Mouse (Mus musculus): ENCODE measurements around the gene Eef1akmt2. TPM values are rescaled to one million over a fixed set of nuclear protein-coding genes. Genes with fewer than 3 reads are reported as not detected.

Gene Eef1akmt2
- polyA plus RNA-seq, 1 experiment from 2014 or later = 98.9 TPM

DNA sequence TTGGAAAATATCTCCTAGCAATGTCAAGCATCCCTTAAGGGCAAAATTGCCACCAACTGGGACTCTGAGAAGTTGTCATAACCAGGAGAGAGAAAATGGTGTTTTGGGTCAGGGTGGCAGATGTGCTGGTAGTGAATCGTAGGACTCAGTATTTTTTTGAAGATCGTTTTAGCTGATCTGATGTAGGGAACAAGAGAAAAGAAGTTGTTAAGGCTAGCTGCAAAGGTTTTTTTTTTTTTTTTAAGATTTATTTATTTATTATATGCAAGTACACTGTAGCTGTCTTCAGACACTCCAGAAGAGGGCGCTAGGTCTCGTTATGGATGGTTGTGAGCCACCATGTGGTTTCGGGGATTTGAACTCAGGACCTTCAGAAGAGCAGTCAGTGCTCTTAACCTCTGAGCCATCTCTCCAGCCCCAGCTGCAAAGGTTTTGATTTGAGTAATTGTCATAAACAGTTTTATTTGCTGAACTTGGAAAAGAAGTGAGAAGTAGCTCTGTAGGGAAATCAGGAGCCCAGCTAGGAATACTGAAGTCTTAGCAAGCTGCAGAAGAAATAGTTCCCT, 5.7 kb upstream of the Eef1akmt2 start:
- Histone ChIP-seq H3K4me2 (replicated peaks) (no peak overlapping the region), H3K4me3 (replicated peaks) (no peak overlapping the region), H3K9me3 (no peaks in the 10 kb centered on the region), H3K4me1 (replicated peaks) (peaks cover 22% of the 10 kb centered on the region), H3K9ac (replicated peaks) (no peak overlapping the region), H3K36me3 (no peaks in the 10 kb centered on the region), H3K27me3 (no peaks in the 10 kb centered on the region), H3K27ac (no peak overlapping the region)
- 70% methylated on average over 5 of the region's 5 CpGs for WGBS
- ATAC-seq = no peak

DNA sequence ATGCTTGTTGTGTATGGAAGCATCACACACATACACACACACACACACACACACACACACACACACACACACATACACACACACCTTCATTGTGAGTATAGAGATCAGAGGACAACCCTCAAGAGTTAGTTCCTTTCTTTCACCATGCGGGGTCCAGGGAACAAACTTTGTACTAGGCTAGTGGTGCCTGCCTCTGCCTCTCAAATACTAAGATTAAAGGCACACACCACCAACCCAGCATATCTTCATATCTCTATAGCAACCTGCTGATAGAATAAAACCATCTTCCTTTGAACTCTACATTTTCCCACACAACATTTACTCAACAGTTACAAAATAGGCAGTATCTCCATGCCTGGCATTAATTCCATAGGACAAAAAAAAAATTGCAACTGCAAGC, 3.6 kb upstream of the Eef1akmt2 start:
- no peaks in the 10 kb centered on the region for H3K36me3 ChIP-seq
- no peak overlapping the region for H3K27ac ChIP-seq
- no peaks in the 10 kb centered on the region for H3K27me3 ChIP-seq
- H3K4me1 ChIP-seq (replicated peaks) = peaks cover 26% of the 10 kb centered on the region
- no peaks in the 10 kb centered on the region for H3K9me3 ChIP-seq
- no peak overlapping the region for H3K9ac ChIP-seq (replicated peaks)
- WGBS = 72% methylated on average over 1 of the region's 1 CpGs
- H3K4me2 ChIP-seq (replicated peaks) = no peak overlapping the region
- no peak for ATAC-seq
- no peak overlapping the region for H3K4me3 ChIP-seq (replicated peaks)

DNA sequence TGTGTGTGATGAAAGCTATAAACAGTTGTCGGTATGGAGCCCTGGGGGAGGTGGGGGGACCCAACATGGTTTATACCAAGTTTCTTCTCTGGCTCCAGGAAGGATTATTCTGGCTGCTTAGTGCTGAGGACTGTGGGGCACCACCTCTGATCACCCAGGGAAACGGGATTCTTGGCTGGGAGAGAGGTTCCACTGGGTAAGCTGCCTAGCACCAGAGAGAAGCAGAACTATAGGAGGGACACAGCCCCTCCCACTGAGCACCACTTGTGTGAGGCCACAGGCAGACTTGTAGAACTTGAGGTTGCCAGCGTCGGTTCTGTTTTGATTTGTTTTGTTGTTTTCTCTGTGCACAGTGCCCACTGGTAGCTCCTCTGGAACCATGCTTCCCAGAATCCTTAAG, 1.5 kb upstream of the Eef1akmt2 start:
- no peak overlapping the region for H3K9ac ChIP-seq (replicated peaks)
- H3K4me3 ChIP-seq (replicated peaks) = no peak overlapping the region
- 70% methylated on average over 4 of the region's 4 CpGs for WGBS
- H3K36me3 ChIP-seq = peaks cover 11% of the 10 kb centered on the region
- no peak overlapping the region for H3K4me2 ChIP-seq (replicated peaks)
- no peaks in the 10 kb centered on the region for H3K9me3 ChIP-seq
- no peak for ATAC-seq
- no peak overlapping the region for H3K27ac ChIP-seq
- no peaks in the 10 kb centered on the region for H3K27me3 ChIP-seq
- peaks cover 18% of the 10 kb centered on the region for H3K4me1 ChIP-seq (replicated peaks)

DNA sequence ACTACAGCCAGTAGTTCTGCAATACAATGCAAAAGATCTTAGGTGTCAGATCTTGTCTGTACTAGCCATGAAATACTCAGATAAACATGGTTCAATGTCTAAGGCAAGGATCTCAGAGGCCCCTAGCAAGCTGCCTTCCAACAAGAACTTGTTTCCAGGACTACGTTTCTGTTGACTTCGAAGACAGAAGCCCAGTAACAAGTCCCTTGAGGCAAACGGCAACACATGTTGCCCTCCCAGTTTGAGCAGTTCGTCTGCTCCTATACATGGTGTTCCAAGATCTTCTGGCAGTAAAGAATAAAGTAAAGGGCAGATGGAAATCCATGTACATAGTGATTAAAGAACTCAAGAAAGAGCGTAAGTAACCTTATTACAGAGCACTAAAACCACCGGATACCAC, 888 bp upstream of the Eef1akmt2 start:
- no peak overlapping the region for H3K9ac ChIP-seq (replicated peaks)
- ATAC-seq = no peak
- no peak overlapping the region for H3K27ac ChIP-seq

DNA sequence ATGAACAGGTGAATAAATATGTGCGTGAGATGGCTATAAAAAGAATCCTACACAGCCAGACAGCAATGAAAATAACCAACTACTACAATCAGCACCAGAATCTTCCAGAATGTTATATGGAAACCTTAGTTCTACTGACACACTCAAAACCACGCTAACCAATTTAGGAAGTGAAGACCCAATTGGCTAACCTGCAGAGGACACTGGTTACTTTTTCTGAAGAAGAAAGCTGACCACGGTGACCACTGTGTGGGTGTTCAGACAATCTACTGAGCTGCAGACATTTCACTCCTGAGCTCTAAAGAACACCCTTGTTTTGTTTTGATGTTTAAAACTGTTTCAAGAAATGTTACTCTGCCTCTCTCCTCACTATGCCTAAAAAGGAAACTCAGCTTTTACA, 9.3 kb downstream of the Eef1akmt2 start:
- 97% methylated on average over 3 of the region's 3 CpGs for WGBS
- Histone ChIP-seq H3K4me2 (replicated peaks) (no peak overlapping the region), H3K27me3 (no peaks in the 10 kb centered on the region), H3K9ac (replicated peaks) (no peak overlapping the region), H3K4me1 (replicated peaks) (no peaks in the 10 kb centered on the region), H3K9me3 (no peaks in the 10 kb centered on the region), H3K36me3 (peaks cover 39% of the 10 kb centered on the region), H3K4me3 (replicated peaks) (no peak overlapping the region), H3K27ac (no peak overlapping the region)
- no peak for ATAC-seq

More for the DNA sequence above, 888 bp upstream of the Eef1akmt2 start:
- Histone ChIP-seq H3K9me3 (no peaks in the 10 kb centered on the region), H3K27me3 (no peaks in the 10 kb centered on the region), H3K4me2 (replicated peaks) (no peak overlapping the region), H3K4me3 (replicated peaks) (no peak overlapping the region), H3K4me1 (replicated peaks) (peaks cover 14% of the 10 kb centered on the region), H3K36me3 (peaks cover 17% of the 10 kb centered on the region)
- WGBS = 89% methylated on average over 6 of the region's 6 CpGs

DNA sequence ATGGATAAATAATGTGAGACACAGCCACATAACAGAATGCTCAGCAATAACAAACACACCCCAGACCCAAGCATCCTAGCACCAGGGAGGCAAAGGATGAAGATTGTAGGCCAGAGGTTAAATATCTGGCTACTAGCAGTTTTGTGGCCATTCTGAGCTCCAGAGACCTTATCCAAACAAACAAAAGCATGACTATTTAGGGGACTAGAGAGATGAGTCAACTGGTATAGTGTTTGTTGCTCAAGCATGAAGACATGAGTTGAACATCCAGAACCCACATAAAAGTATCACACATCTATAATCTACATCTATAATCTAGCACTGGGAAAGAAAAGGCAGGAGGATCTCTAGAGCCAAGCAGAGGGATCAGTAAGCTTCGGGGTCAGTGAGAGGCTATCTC, 10.0 kb downstream of the Eef1akmt2 start:
- H3K4me3 ChIP-seq (replicated peaks) = no peak overlapping the region
- no peaks in the 10 kb centered on the region for H3K27me3 ChIP-seq
- H3K4me1 ChIP-seq (replicated peaks) = no peaks in the 10 kb centered on the region
- H3K9me3 ChIP-seq = no peaks in the 10 kb centered on the region
- WGBS = 86% methylated on average over 1 of the region's 1 CpGs
- ATAC-seq = no peak
- H3K27ac ChIP-seq = no peak overlapping the region
- no peak overlapping the region for H3K9ac ChIP-seq (replicated peaks)
- H3K36me3 ChIP-seq = peaks cover 35% of the 10 kb centered on the region
- no peak overlapping the region for H3K4me2 ChIP-seq (replicated peaks)

DNA sequence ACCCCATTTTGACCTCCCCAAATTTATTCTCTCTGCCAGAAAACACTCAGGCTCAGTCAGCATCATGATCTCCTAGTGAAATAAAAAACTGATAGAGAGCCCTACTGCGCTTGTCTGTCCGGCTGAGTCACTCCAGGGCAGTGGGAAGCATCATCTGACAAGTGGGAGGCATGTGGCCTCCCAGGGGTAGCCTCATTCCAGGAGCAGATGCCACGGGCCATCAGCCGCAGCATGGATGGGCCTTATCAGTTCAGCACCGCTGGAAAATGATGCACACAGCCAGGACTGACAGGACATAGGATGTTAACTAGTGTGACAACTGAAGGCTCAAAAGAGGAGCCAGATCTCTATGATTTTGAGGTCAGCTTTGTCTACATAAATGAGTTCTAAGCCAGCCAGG, 11.2 kb downstream of the Eef1akmt2 start:
- H3K27ac ChIP-seq = no peak overlapping the region
- no peaks in the 10 kb centered on the region for H3K9me3 ChIP-seq
- H3K4me1 ChIP-seq (replicated peaks) = no peaks in the 10 kb centered on the region
- WGBS = 86% methylated on average over 5 of the region's 5 CpGs
- no peak overlapping the region for H3K4me2 ChIP-seq (replicated peaks)
- H3K9ac ChIP-seq (replicated peaks) = no peak overlapping the region
- no peaks in the 10 kb centered on the region for H3K27me3 ChIP-seq
- ATAC-seq = no peak
- H3K4me3 ChIP-seq (replicated peaks) = no peak overlapping the region
- peaks cover 34% of the 10 kb centered on the region for H3K36me3 ChIP-seq

DNA sequence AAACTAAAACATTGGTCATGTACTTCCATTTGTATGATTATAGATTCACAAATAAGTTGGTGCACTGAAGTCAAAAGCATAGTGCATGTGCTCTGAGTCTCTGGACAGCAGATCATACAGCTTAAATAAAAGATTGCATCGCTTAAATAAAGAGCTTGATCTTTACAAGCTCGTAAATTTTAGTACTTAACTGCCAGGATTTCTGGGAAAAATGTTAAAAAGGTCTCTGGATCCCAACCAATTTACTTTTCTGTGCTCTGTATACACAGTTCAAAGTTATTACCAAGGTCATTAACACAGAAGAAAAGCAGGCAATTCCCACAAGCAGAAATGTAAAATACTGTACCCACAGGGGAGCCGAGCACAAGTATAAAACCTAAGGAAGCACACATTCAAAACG, 21.5 kb downstream of the Eef1akmt2 start:
- Histone ChIP-seq H3K9ac (replicated peaks) (no peak overlapping the region), H3K9me3 (no peaks in the 10 kb centered on the region), H3K36me3 (peaks cover 36% of the 10 kb centered on the region), H3K4me3 (replicated peaks) (no peak overlapping the region), H3K4me1 (replicated peaks) (no peaks in the 10 kb centered on the region), H3K4me2 (replicated peaks) (no peak overlapping the region), H3K27me3 (no peaks in the 10 kb centered on the region), H3K27ac (no peak overlapping the region)
- WGBS = 83% methylated on average over 4 of the region's 4 CpGs
- ATAC-seq = no peak

DNA sequence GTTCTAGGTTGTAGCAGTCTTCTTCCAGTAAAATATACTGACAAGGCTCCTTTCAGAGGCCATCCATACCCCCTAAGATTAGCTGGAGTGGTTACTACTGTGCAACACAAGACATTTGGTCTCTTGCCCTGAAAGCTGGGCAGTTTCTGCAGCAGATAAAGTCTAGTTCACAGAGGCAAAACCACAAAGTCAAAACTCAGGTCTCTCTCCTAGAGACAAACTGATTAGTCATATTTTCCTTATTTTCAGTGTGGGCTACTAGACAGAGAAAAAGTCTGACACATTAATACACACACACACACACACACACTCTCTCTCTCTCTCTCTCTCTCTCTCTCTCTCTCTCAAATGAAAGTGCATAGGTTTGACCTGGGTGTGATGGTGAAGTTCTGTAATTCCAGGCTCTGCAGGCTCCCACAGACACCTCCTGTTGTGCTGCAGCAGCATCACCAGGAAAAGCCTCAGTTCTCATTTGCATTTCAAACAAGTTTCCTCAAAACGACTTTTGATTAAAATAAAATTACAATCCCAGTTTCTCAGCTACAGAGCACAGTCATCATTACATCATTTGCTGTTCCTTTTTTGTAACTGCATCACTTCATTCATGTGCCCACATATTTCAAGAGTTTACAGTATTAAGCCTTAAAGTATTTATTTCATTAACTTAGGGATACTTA, 28.0 kb downstream of the Eef1akmt2 start:
- no peak for ATAC-seq
- H3K9ac ChIP-seq (replicated peaks) = no peak overlapping the region
- 27% methylated on average over 1 of the region's 1 CpGs for WGBS
- H3K4me2 ChIP-seq (replicated peaks) = no peak overlapping the region
- no peaks in the 10 kb centered on the region for H3K9me3 ChIP-seq
- H3K4me3 ChIP-seq (replicated peaks) = no peak overlapping the region
- H3K27me3 ChIP-seq = no peaks in the 10 kb centered on the region
- peaks cover 27% of the 10 kb centered on the region for H3K36me3 ChIP-seq
- no peak overlapping the region; the same call in 1 of the 2 replicates for H3K27ac ChIP-seq
- 0 out of 2 replicates have a peak, but pooled peaks cover 5% of the 10 kb centered on the region for H3K4me1 ChIP-seq (replicated peaks)

DNA sequence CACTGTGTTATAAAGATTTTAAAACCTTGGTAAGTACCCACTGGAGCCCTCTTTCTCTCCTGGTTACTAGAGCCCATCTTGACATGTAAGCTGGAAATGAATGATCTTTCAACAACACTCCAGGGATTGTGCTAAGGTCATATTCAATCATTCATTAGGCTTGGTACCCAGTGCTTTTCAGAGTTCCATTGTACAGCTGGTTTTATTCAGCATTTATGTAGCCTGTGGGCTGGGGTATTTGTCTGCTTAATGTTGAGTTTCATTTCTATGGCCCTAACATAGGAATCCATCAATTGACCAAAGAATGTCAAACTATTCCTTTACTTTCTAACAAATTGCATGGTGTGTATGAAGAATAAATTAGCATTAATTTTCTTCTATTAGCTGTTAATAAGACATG, 28.6 kb downstream of the Eef1akmt2 start:
- H3K27me3 ChIP-seq = no peaks in the 10 kb centered on the region
- no peak overlapping the region for H3K9ac ChIP-seq (replicated peaks)
- no peak for ATAC-seq
- peaks cover 30% of the 10 kb centered on the region for H3K36me3 ChIP-seq
- H3K4me1 ChIP-seq (replicated peaks) = 0 out of 2 replicates have a peak, but pooled peaks cover 5% of the 10 kb centered on the region
- no peaks in the 10 kb centered on the region for H3K9me3 ChIP-seq
- no peak overlapping the region for H3K27ac ChIP-seq
- H3K4me3 ChIP-seq (replicated peaks) = no peak overlapping the region
- H3K4me2 ChIP-seq (replicated peaks) = no peak overlapping the region

DNA sequence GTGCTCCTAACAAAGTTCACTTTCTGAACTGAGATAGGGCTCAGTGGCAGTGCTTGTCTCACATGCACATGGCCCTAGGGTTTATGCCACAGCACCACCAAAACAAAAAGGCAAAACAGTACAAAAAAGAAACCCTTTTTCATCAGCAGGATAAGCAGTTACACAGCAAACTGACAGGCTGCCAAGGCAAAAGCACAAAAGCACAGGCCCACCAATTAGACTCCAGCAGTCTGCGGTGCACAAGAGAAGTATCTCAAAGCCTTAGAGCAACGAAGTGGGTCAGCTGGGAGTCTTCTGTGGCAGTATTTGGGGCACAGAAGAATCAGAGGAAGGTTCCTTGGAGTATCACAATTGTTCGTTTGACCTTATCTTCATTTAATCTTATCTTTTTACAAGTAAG, 31.8 kb downstream of the Eef1akmt2 start:
- no peak for ATAC-seq
- Histone ChIP-seq H3K4me1 (replicated peaks) (peaks cover 12% of the 10 kb centered on the region; the same call in 1 of the 2 replicates), H3K27me3 (no peaks in the 10 kb centered on the region), H3K4me2 (replicated peaks) (no peak overlapping the region), H3K9ac (replicated peaks) (no peak overlapping the region), H3K36me3 (peaks cover 17% of the 10 kb centered on the region; the same call in 1 of the 2 replicates), H3K27ac (no peak overlapping the region), H3K4me3 (replicated peaks) (no peak overlapping the region), H3K9me3 (no peaks in the 10 kb centered on the region)
- 70% methylated on average over 3 of the region's 3 CpGs for WGBS

DNA sequence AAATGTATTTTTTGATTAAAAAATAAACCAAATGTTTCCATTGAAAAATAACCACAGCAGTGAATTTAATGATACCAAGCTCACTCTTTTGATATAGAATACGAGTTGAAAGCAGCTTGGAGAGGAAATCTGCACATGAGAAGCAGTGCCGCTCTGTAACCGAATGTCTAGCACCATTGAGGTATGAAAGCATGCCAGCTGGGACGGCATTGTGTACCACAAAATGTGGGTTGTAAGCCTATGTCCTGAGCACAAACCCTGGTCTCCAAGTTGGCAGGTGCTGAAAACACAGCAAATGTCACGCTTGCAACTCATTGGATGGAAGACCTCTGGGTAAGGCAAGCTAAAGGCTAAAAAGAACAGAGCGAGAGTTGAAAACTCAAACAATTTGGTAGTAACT, 35.4 kb downstream of the Eef1akmt2 start:
- no peak overlapping the region for H3K27ac ChIP-seq
- WGBS = 59% methylated on average over 6 of the region's 6 CpGs
- H3K9ac ChIP-seq (replicated peaks) = no peak overlapping the region
- peaks cover 19% of the 10 kb centered on the region for H3K4me1 ChIP-seq (replicated peaks)
- H3K4me2 ChIP-seq (replicated peaks) = no peak overlapping the region
- H3K36me3 ChIP-seq = peaks cover 7% of the 10 kb centered on the region; the same call in 1 of the 2 replicates
- no peaks in the 10 kb centered on the region for H3K9me3 ChIP-seq
- H3K4me3 ChIP-seq (replicated peaks) = no peak overlapping the region
- H3K27me3 ChIP-seq = no peaks in the 10 kb centered on the region
- ATAC-seq = no peak

DNA sequence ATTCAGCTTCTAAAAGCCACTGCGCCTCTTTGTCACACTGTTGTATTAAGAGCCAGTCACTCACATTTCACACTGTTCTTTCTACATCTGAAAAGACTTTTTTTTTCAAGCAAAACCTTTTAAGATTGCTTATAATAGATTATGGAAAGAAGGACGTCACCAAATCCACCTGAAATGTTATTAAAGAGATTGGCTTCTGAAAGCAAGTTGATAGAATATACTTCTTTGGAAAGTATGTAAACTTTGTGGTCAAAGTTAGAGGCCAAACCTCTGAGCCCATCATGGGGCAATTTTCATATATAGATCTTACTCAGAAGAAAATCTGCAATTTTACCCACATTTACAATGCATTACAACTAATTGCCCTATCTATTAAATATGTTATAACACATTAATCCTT, 35.9 kb downstream of the Eef1akmt2 start:
- Histone ChIP-seq H3K27me3 (no peaks in the 10 kb centered on the region), H3K4me2 (replicated peaks) (no peak overlapping the region), H3K9ac (replicated peaks) (no peak overlapping the region), H3K36me3 (peaks cover 7% of the 10 kb centered on the region; the same call in 1 of the 2 replicates), H3K4me1 (replicated peaks) (peaks cover 24% of the 10 kb centered on the region), H3K9me3 (no peaks in the 10 kb centered on the region), H3K27ac (no peak overlapping the region), H3K4me3 (replicated peaks) (no peak overlapping the region)
- ATAC-seq = no peak
- WGBS = 36% methylated on average over 2 of the region's 2 CpGs

Measured in midbrain, embryonic 13.5 days (tissue).